Mouse (Mus musculus): ENCODE measurements at regions not wholly inside any gene's neighbourhood (a gene's known extent, or its start where the extent isn't known, plus 50 kb on each side); places are given as distances from the start of the nearest gene placed in this dataset.

- DNase-seq (ENCODE audit: low read depth): no peak
Observed at GRCm38 (mm10) chr11:26881635-26882034, 287.8 kb upstream of the Vrk2 start.
